Mouse (Mus musculus) lung, embryonic 14.5 days (tissue): ENCODE measurements around the gene Cep95. TPM values are rescaled to one million over a fixed set of nuclear protein-coding genes. Genes with fewer than 3 reads are reported as not detected.

Source experiments
- ATAC-seq: fragments of 200-750 bp; cut with Nextera tagmentation; 2 replicates; pipeline ENCODE4 v1.8.0; 2017; ENCODE audit warnings: mild to moderate bottlenecking, moderate TSS enrichment, moderate library complexity; ENCODE audit not compliant: insufficient read depth
- DNase-seq: peaks from one replicate; pipeline ENCODE4 v3.0.0-alpha.2; 2015
- H3K27ac ChIP-seq: fragments of 300-500 bp; sonication (generic); 2 replicates; pipeline ENCODE4 v1.5.1; 2014; ENCODE audit warnings: low read depth, mild to moderate bottlenecking, moderate library complexity
- H3K27me3 ChIP-seq: fragments of 300-500 bp; sonication (generic); 2 replicates; pipeline ENCODE4 v1.6.1; 2014; ENCODE audit warnings: low read length, control low read depth; ENCODE audit not compliant: insufficient read depth
- H3K36me3 ChIP-seq: fragments of 300-500 bp; sonication (generic); 2 replicates; pipeline ENCODE4 v1.6.1; 2014; ENCODE audit warnings: control low read depth; ENCODE audit not compliant: insufficient read depth
- H3K4me1 ChIP-seq: fragments of 300-500 bp; sonication (generic); 2 replicates; pipeline ENCODE4 v1.6.1; 2014; ENCODE audit warnings: antibody characterized with exemption, control low read depth; ENCODE audit not compliant: insufficient read depth
- H3K4me2 ChIP-seq: fragments of 300-500 bp; sonication (generic); 2 replicates; pipeline ENCODE4 v1.6.1; 2014; ENCODE audit warnings: mild to moderate bottlenecking
- H3K4me3 ChIP-seq: fragments of 300-500 bp; sonication (generic); 2 replicates; pipeline ENCODE4 v1.5.1; 2014; ENCODE audit warnings: low read depth, low read length
- H3K9ac ChIP-seq: fragments of 300-500 bp; sonication (generic); 2 replicates; pipeline ENCODE4 v1.6.1; 2014
- H3K9me3 ChIP-seq: fragments of 300-500 bp; sonication (generic); 2 replicates; pipeline ENCODE4 v1.6.1; 2016; ENCODE audit warnings: low read depth, low read length, control low read depth
- CTCF ChIP-seq: IDR thresholded peaks from 2 replicates; pipeline ENCODE4 v1.5.1; 2016; ENCODE audit warnings: antibody characterized with exemption, low read depth
- whole genome bisulfite sequencing: fragments of 180-500 bp; shearing (Covaris S2); extraction: QIAGEN DNeasy Blood & Tissue Kit; methylation state at CpG from one replicate; pipeline ENCODE4 v1.1.7; 2014; 5-methylcytosine and 5-hydroxymethylcytosine counted together
- polyA plus RNA-seq: library from polyadenylated mRNA; unstranded; fragments of >200 nt; fragmentation: Nextera tagmentation; extraction: Ambion mirVana; gene quantifications from 2 replicates; pipeline ENCODE4 v1.2.1, GENCODE M21; 2014

The Cep95 gene
- polyA plus RNA-seq, 1 experiment from 2014 or later, result 18.8 TPM

GRCm38 (mm10) chr11:106750121-106750751 lies 38.8 kb upstream of the Cep95 start, which contains the start of gene Pecam1:
Gene Pecam1 (minus strand): TSS chr11:106750628.
- H3K27me3 ChIP-seq, result no peaks in the 10 kb centered on the region
- no peak within 1 kb of the TSS for H3K4me2 ChIP-seq
- H3K4me3 ChIP-seq, result no peak within 1 kb of the TSS
- no peak within 1 kb of the TSS for H3K27ac ChIP-seq
- H3K9ac ChIP-seq, result no peak within 1 kb of the TSS
- no peaks in the 10 kb centered on the region for H3K36me3 ChIP-seq
- DNase-seq (no peak), ATAC-seq (no peak)
- 67% methylated on average over 13 of the region's 13 CpGs for WGBS
- no peaks in the 10 kb centered on the region; the same call in 1 of the 2 replicates for H3K9me3 ChIP-seq
- no peak for TF ChIP-seq CTCF
- no peaks in the 10 kb centered on the region for H3K4me1 ChIP-seq

DNA sequence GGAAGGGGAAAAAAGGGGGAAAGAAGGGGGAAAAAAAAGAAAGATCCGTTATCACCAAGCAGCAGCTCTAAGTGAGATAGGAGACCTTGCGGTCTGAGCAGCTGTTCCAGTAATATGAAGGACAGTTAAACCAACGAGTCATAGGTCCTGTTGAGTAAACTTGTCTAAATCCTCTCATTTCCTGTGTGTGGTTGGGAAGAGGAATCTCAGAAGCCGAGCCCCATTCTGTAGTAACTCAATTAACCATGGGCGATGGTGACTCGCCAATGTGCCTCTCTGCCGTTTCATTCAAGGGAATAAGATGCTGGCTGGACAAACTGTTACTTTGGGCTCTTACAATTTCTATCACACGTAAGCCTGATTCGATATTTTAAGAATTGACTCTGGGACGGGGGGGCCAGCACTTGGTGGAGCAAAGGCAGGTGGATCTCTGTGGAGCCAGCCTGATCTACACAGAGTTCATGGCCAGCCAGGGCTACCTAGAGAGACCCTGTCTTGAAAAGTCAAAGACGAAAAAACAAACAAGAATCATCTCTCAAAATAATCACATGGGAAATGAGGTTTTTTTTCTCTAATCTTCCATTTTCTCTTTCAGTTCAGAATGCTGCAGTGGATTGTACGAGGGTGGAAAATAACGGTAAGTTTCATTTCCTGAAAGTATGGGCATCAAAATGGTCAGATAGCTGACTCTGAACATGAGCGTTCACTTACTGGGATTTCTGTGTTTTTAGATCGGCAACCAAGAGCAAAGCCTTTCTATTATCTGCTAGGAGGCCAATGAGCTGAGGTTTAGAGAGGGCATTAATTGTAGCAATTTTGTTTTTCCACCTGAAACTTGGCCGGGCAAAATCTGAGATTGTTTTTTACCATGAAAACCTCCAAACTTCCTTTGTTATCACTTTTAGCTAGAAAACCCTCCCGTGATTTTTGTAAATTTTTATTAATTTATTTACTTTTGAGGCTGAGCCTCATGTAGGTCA lies 37.7 kb upstream of the Cep95 start, which contains the start of gene Milr1:
TSS of gene Milr1 (plus strand) at position 188 of the 980 bp plus-strand sequence.
- ATAC-seq, result no peak
- WGBS, result 73% methylated on average over 17 of the region's 17 CpGs

DNA sequence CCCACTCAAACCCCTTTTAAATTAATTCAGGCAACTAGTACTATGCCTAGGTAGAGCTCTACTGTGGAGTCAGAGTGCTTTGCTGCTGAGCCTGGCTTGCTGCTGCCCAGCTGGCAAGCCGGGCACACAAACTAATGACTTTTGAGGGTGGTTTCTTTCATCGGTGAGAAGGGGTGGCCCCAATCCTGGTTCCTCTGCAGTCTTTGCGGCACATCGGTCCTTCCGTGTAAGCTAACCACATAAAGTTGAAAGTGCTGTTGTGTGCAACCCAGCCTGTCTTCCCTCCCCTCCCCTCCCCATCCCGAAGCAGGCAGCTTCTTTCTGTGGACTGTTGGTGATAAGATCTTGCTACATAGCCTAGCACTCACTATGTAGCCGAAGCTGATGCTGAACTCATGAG lies 36.9 kb upstream of the Cep95 start:
- Histone ChIP-seq H3K4me3 (no peak overlapping the region), H3K9ac (no peak overlapping the region), H3K9me3 (no peaks in the 10 kb centered on the region; the same call in 1 of the 2 replicates), H3K4me1 (no peaks in the 10 kb centered on the region), H3K36me3 (no peaks in the 10 kb centered on the region), H3K27ac (no peak overlapping the region), H3K27me3 (no peaks in the 10 kb centered on the region), H3K4me2 (no peak overlapping the region)
- no peak for TF ChIP-seq CTCF
- WGBS, result 71% methylated on average over 7 of the region's 7 CpGs
- DNase-seq, result no peak
- no peak for ATAC-seq

More for the DNA sequence above, 37.7 kb upstream of the Cep95 start, which contains the start of gene Milr1:
- Histone ChIP-seq H3K36me3 (no peaks in the 10 kb centered on the region), H3K9ac (no peak within 1 kb of the TSS), H3K27me3 (no peaks in the 10 kb centered on the region), H3K4me2 (no peak within 1 kb of the TSS), H3K4me1 (no peaks in the 10 kb centered on the region), H3K4me3 (no peak within 1 kb of the TSS), H3K9me3 (no peaks in the 10 kb centered on the region; the same call in 1 of the 2 replicates), H3K27ac (no peak within 1 kb of the TSS)
- no peak for TF ChIP-seq CTCF
- DNase-seq, result no peak

DNA sequence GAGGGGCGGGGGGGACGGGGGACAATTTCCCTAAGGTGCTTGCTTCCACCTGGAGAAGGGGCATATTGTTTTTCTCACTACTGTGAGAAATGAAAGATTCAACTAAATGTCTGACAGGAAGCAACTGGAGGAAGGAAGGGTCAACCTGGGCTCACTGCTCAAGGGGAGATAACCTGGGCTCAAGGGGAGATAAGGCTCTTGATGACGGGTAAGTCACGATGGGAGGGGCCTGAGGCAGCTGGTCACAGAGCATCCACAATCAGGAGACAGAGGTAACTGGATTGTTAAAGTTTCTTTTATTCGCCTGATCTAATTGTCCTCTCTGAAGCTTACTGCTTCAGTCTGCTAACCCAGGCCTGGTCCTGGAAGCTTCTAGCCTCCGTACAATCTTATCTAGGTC lies 35.7 kb upstream of the Cep95 start:
- no peak overlapping the region for H3K27ac ChIP-seq
- 69% methylated on average over 6 of the region's 6 CpGs for WGBS
- no peak for DNase-seq
- no peak overlapping the region for H3K4me3 ChIP-seq
- H3K27me3 ChIP-seq, result no peaks in the 10 kb centered on the region
- no peaks in the 10 kb centered on the region for H3K4me1 ChIP-seq
- H3K4me2 ChIP-seq, result no peak overlapping the region
- no peaks in the 10 kb centered on the region for H3K36me3 ChIP-seq
- H3K9ac ChIP-seq, result no peak overlapping the region
- TF ChIP-seq CTCF, result no peak
- no peak for ATAC-seq
- no peaks in the 10 kb centered on the region for H3K9me3 ChIP-seq

DNA sequence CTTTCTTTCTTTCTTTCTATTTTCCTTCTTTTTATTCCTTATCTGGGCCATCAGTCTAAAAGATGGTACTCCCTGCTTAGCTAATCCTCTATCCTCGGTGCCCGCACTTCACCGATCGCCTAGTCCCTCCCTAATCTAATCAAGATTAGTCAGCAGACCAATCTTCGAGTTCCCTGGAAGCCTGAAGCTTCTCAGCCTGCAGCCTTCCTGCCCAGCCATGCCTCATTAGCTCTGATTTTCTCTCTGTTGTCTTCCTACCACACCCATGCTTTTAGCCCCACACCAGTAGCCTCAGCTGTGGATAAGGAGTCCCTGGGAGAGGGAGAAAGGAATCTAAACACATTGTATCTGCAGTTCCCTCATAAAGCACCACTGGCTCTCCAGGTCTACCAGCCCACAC lies 33.5 kb upstream of the Cep95 start:
- H3K9ac ChIP-seq, result no peak overlapping the region
- no peak overlapping the region for H3K4me2 ChIP-seq
- DNase-seq (no peak), ATAC-seq (no peak)
- no peak for TF ChIP-seq CTCF
- no peaks in the 10 kb centered on the region for H3K27me3 ChIP-seq
- no peak overlapping the region for H3K4me3 ChIP-seq
- H3K4me1 ChIP-seq, result no peaks in the 10 kb centered on the region
- H3K36me3 ChIP-seq, result no peaks in the 10 kb centered on the region
- no peak overlapping the region for H3K27ac ChIP-seq
- no peaks in the 10 kb centered on the region for H3K9me3 ChIP-seq
- WGBS, result 52% methylated on average over 5 of the region's 5 CpGs

GRCm38 (mm10) chr11:106759028-106759427 lies 30.0 kb upstream of the Cep95 start:
- Histone ChIP-seq H3K27ac (no peak overlapping the region), H3K27me3 (no peaks in the 10 kb centered on the region), H3K4me3 (no peak overlapping the region), H3K9me3 (no peaks in the 10 kb centered on the region), H3K4me2 (no peak overlapping the region), H3K36me3 (no peaks in the 10 kb centered on the region), H3K4me1 (no peaks in the 10 kb centered on the region), H3K9ac (no peak overlapping the region)
- DNase-seq, result no peak
- WGBS, result 86% methylated on average over 3 of the region's 3 CpGs
- no peak for TF ChIP-seq CTCF
- ATAC-seq, result no peak

- DNase-seq, result no peak
- Histone ChIP-seq H3K9me3 (no peaks in the 10 kb centered on the region), H3K36me3 (peaks cover 5% of the 10 kb centered on the region; the same call in 1 of the 2 replicates), H3K27me3 (no peaks in the 10 kb centered on the region), H3K9ac (no peak overlapping the region), H3K4me2 (no peak overlapping the region), H3K27ac (no peak overlapping the region), H3K4me1 (no peaks in the 10 kb centered on the region), H3K4me3 (no peak overlapping the region)
- WGBS, result 84% methylated on average over 5 of the region's 5 CpGs
- TF ChIP-seq CTCF, result no peak
- no peak for ATAC-seq
Measured at GRCm38 (mm10) chr11:106760511-106760910, 28.5 kb upstream of the Cep95 start.
